Mouse (Mus musculus): ENCODE data around the gene Gm20388.

DNA sequence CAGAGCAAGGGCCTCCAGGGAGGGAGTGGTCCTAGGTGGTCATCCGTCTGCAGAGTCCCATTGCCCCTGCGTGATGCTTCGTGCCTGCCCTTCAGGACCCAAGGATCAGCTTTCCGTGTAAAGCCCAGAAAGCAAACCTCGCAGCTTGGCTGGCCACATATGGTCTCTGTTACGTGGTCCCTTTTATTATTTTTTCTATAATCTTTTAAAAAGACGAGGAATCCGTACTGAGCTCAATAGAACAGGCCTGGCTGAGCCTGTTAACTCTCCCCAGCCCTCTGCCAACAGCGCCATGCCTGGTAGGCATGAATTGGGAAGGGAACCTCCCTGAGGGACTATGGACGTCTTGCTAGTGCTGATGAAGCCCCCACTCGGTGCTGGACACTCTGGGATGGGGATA is 2282.9 kb downstream of the Gm20388 start:
- TF ChIP-seq POLR2A (IDR thresholded peaks at IDR 0.05; ENCODE audit: insufficient read depth, low read depth, low read length) (no peak), CTCF (IDR thresholded peaks at IDR 0.05; ENCODE audit: insufficient read depth, low read depth, low read length) (no peak)

Data from olfactory bulb, adult 2 months (tissue).